Mouse (Mus musculus): ENCODE data around the gene Akna.

Akna gene

DNA sequence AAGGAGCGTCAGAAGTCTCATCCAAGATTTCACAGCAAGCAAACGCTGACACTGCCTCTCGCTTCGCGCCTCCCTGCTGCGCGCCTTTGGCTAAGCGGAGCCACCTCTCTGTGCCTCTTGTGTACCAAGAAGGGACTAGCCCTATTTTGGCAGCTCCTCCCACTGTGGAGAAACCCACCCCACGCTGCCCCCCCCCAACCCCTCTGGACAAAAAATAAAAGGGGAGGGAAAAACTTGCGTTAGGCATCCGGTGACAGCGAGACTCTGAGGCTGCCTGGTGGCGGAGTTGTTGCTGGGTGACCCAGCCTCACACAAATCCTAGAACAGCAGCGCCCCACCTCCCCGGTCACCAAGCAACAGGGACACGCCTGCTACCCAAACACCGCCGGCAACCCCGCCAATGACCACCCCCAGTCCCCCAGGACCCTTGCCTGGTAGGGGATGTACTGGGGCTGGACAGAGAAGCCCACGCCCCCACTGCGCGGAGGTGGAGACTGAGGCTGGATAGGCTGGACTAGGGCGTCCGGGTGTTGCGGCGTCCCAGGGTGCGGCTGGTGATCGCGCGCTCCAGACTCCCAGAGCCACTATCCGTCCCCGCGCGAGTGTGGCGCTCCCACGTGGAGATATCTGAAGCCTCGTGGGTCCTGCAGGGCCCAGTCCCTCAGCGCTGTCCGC lies 6.9 kb upstream of the Akna start:
- DNase-seq (ENCODE audit: low spot score in 2 of 2): peak in 1 of 2 experiments; percentile 30

DNA sequence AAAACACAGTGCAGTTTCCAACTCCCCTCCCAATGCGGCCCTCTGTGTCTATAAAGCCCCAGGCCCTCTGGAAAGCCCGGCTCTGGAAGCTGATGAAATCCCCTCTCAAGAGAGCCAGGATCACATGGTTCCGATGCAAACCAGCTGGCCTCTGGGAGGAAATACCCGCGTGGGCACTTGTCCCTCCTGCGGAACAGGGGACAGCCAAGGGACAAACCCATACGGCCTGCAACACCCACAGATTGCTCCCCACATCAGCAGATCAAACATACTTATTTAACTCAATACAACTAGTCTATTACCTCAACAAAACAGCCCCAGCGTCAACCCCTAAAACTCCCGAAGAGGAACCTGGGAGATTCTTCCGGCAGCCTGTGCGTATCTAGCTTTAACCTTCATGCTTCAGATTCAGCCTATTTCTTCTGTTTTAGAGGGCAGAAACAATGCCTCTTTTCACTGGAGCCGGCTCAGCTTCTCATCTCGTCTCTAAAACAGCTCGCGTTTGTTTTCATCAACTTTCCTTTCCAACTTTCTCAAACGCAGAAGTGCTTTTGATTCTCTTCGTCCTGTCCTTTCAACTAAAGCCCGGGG lies 6.3 kb upstream of the Akna start:
- DNase-seq (ENCODE audit: low spot score in 2 of 2): no peak

DNA sequence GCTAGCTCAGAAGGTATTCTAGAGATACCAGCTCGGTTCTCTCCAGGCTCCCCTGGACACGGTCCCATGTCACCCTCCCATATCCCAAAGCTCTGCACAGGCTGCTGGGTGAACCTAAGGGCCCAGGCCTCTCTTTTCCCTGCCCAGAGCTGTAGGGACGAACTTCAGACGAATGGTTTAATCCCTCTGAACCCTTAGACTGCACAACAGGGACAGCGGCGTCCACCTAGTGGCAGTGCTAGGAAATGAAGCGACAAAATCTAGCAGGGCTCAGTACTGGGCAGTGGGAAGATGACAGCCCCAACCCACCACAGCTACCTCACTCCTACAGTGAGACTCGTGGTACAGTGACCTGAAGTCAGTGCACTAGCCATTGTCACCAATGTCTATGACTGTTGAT lies 5.5 kb upstream of the Akna start:
- DNase-seq (ENCODE audit: low spot score in 2 of 2): peak in 1 of 2 experiments; percentile 34

DNA sequence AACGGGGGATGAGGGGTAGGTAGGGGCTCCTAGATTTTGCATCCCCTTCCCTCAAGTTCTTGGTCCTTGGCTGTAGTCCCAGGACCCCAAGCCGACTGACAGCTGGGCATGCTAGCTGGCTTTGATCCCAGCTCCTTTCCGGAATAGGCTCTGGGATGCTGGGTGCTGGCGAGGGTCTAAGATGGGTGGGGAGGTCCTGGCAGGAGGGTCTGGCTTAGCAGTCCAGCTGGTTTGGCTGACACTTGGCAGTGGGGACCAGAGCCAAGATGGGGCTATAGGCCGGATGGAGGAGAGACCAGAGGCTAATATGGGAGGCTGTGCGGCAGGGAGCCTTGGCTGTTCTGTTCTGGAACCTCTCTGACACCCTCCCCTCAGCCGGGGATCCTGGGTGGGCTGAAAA lies 5.1 kb upstream of the Akna start:
- no peak for DNase-seq (ENCODE audit: low spot score in 2 of 2)

DNA sequence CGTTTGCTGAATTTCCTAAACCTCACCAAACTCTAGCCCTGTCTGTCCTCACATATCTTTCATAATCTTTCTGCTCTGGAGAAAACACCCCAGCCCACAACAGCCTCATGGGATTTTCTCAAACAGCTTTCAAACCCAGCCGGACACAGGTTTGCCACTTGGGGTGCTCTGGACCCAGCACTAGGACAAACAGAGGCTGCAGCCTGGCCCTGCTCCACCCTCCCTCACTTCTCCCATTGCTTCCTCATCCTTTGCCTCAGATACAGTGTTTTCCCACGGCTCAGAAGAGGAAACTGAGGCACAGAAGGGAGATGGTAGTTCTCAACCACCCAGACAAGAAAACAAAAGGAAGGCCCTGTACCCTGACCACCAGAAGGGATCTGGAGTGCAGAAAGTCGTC lies 2.5 kb upstream of the Akna start:
- no peak for DNase-seq (ENCODE audit: low spot score in 2 of 2)

DNA sequence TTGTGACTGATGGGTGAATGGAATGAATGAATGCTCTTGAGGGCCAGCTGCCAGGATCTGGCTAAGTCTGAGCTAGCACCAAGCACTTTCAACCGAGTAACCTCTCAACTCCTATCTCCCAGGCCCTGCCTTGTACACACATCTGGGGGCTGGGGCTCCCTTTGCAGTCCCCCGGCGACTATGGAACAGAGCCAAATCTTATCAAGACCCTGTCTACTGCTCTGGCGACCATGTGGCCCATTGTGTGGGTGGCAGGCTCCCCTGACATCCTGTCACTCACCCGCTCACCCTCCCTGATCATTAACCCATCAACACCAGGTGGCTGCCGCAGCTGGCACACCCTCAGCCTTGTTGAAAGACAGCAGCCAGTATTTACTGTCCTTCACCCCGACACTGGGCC lies 1.9 kb upstream of the Akna start:
- no peak for DNase-seq (ENCODE audit: low spot score in 2 of 2)

DNA sequence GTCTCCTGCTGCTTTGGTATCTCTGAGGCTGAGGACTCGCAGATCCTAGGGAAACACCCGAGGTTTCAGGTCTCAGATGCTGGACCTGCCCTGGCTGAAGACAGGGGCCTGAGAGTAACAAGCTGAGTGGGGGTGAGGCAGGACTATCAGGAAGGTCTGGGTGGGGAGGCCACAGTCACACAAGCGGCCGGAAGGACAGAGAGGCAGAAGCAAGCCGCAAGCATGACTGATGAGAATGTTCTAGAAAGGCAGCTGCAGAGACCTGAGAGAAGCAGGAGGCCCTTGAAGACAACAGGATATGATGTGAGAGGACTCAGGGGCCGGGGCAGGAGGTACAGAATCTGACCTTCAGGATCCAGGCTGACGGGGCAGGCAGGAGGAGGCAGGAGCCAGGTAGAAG lies 1.1 kb upstream of the Akna start:
- no peak for DNase-seq (ENCODE audit: low spot score in 2 of 2)

DNA sequence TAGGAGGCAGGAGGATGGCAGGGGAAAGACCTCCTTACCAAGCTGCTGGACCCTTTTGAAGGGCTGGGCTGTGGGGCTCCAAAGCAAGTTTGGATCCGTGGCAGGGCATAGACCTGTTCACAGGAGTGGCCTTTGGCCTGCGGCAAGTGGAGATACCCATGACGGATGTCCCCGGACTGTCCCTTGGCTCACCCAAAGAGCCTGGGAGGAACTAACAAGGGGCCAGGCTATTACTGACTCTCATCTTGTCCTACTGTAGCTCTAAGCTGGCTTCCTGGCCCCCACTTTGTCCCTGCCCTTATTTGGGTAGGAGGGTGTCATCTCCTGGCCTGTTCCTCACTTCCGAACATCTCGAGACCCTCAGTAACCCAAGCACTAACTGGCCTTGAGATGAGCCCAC lies 596 bp downstream of the Akna start:
- no peak for DNase-seq (ENCODE audit: low spot score in 2 of 2)

DNA sequence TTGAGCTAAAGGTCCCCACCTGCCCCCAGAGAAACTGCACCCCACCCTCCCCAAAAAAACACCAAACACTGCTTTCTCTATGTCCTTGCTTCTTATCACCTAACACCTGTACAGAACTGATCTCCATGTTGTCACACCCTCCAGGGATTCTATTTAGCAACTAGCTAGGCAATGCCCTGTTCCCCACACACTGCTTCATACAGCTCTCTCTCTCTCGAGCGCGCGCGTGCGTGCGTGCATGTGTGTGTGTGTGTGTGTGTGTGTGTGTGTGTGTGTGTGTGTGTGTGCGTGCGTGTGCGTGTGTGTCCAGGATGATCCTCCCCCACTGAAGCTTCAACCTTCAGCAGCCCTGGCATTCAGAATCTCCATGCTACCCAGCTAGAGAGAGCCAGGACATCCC lies 1.1 kb downstream of the Akna start:
- no peak for DNase-seq (ENCODE audit: low spot score in 2 of 2)

DNA sequence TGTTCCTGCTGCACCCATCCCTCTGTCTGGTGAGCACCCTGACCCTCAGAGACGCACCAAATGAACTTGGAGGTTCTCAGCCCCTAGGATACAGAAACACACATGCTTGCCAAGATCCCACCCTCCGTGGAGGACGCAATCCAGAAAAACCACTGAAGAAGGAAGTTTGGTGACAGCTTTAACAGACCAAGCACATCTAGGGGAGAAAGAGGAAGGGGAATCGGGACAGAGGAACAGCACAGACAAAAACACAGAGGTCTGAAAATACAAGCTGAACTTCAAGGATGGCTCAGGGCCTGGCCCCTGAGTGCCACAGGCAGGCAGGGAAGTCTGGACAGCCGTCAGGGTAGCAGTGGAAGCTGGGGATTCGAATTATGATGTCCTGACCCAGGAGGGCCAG lies 1.5 kb downstream of the Akna start:
- DNase-seq (ENCODE audit: low spot score in 2 of 2): no peak

DNA sequence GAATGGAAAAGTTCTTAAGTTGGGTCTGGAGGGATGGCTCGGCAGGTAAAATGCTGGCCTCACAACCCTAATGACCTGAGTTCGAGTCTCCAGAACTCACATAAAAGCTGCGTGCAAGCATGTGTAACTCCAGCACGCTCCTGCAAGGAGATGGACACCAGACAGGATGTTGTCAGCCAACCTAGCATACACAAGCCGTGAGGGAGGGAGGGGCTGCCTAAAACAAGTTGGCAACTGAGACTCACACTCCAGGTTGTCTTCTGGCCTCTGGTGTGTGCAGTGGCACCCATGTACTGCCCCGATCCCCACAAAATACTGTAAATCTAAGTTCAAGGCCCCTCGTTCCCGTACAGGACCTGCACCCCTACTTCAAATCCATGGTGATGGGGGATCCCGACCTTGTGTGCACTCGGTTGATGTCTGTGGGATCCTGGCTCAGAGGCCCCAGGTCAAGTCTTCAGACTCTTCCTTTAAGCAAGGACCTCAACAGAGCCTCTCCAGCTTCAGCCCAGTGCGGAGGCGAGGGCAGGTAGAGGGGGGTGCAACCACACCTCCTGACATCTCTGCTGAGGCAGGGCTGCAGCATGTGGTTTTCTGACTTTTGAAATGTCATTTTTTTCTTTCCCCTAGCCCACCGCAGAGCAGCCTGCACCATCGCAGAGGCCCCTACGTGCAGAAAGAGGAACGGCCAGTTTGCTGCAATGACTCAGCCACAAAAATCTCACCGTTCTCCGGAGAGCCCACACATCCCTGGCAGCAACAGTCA lies 2.4 kb downstream of the Akna start:
- no peak for DNase-seq (ENCODE audit: low spot score in 2 of 2)

DNA sequence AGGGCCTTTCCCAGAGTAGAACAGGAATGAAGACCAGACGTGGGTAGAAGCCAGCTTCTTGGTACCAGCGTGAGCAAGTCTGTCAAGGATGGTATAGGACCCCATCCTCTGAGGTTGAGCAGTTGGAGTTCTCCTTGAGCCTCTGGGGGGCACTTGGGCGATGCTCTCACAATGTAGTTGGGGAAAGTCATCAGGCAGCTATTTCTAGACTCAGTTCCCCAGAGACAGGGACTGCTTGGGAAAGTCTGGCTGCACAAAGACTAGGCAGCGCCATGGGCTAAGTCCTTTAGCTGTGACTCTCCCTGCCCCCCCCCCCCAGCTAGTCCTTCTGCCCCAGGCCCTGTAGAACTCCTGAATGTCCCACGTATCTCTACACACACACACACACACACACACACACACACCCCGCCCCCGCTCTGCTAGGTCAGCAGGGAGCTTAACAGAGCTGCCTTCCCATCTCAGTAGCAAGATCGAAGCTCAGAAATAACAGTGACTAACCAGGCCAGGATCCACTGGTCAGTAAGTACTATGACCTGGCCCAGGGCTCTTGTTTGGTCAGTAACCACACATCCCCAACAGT lies 3.4 kb downstream of the Akna start:
- no peak for DNase-seq (ENCODE audit: low spot score in 2 of 2)

DNA sequence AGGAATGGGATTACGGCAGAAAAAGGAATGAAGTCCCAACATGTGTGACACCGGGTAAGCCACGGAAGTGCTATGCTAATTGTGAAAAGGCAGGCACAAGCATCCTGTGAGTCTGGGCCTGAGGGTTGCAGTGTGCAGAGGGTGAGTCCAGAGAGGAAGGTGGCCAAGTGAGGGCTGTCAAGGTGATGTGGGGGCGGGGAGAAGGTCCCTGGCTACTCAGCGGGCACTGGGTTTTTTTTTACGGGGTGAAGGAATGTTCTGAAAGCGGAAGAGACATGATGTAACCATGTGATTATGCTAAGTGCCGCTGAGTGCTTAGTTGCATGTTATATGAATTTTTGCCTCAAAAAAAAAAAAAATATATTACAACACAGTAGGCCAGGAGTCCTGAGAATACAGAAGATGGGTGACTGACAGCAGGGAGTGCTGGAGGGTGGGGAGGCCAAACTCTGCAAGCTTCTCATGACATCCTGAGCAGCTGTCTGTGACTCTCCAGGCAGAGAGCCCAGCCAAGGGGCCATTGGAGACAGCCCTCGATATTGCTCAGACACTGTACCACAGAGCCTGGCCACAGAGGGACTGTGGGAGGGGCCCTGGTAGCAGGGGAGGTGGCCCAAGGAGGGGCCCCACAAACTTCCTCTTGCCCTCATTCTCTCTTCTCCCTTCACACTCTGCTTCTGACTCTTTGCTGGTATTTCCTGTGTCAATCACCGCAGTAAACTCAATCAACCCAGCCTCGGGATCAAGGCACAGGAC lies 4.1 kb downstream of the Akna start:
- no peak for DNase-seq (ENCODE audit: low spot score in 2 of 2)

DNA sequence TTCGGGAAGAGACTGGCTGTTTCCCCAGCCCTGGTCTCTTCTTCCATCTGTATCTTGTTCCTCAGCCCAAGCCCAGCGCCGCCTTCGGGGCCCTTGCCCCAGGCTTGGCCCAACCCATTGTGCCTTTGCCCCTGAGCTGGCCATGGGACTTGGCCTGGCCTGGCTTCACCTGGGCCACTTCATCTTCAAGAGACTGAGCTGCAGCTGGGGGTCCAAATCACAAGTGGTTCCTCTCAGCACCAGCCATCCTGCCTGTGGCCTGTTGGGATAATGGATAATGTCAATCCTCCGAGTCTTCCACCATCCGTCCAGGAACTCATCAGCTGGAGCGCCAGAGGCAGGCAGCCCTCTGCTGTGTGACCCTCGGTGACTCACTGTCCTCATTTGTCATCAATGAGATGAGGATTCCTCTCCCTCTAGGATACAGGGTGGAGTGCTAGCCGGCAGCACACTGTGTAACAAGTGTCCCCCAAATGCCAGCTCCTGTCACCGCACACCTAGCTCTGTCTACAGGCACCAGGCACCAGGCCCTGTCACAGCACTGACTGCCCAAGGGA lies 5.1 kb downstream of the Akna start:
- no peak for DNase-seq (ENCODE audit: low spot score in 2 of 2)

DNA sequence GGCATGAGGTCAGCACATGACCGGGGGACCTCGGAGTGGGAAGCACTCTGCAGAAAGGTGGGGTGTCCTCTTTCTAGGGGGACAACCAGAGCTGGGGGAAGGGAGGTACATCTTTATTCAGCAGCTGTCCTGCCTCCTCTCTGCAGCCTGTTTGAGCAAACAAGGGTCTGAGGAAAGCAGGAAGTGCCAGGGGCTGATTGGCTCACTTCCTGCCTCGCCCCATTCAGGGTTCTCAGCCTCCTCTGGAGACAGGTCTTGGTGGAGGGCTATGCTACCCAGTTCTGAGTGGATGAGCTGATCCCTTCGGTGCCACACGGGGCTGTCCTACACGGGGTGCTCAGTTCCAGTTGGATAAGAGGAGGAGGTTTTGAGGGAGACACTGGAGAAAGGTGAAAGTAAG lies 11.8 kb downstream of the Akna start:
- DNase-seq (ENCODE audit: low spot score in 2 of 2): no peak

DNA sequence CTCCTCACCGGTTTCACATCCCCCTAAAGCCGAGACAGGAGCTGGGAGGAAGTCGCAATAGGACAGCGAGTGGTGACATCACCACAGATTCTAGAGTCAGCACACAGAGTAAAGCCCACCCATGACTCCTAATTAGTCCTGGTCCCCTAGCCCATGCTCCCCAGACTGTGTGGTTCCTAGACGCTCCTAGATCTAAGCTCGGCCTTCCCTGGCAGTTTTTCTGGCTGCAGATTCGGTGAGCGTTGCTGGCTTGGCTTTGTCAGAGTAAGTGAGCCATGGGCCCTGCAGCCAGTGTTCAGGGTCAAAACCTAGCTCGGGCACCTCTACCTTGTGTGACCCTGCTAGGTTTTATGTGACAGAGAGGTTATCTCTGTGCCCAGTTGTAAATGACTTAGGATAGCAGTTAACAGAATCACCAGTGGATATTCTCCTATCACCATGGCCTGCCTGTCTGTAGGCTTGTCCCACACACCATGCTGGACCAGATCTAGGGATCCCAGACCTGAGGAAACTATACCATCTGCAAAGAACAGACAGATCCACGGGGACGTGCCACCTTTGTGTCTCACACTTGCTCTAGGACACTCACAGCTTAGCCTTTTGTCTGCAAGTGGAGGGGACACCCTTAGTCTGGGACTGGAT lies 13.1 kb downstream of the Akna start:
- DNase-seq (ENCODE audit: low spot score in 2 of 2): no peak

DNA sequence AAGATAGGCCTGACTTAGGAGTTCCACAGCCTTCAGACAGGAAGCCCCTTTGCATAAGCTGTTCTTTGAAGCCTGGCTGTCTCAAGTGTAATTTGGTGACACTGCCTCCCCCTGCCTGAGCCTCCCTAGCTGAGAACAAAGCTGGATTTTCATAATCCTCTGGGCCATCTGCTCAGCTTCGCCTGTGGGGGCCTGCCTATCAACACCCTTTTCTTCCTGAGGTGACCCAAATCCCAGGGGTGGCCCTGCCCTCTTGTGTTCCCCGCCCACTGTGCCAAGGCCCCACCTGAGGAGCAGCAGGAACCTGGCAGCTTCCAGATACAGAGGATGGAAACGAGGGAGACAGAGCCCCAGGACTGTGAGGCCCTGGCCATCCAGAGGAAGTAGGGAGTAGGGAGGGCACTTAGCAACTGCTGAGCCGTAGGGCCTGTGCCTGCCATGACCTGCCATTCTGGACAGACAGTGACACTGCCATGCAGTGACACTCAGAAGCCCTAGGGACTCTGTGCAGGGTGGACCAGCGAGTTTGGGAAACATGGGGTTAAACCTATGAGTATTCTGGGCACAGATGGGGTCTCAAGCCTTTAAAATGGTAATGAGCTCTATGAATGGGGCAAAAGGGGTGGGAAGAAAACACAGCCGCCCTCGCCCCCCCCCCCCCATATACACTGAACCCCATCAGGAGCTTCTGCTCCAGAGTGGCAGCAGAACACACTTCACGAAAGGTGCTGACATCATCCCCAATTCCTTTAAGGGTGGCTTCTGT lies 13.8 kb downstream of the Akna start:
- DNase-seq (ENCODE audit: low spot score in 2 of 2): no peak

DNA sequence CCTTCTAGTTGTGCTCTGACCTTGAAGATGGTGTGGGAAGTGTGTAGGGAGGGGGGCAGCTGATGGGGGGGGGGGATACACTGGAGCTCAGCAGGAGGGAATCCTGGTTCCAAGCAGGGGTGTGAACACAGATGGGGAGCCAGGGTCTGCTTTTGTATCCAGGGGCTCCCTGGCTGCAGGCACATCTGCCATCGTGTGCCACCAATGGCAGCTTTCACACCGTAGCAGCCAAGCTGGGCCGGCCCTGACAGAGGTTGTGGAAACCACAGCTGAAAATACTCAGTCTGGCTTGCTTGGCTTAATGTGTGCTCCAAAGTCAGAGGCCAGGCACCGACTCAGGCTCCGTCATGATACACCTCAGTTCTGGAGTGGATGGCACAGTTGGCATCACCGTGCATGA lies 15.1 kb downstream of the Akna start:
- DNase-seq (ENCODE audit: low spot score in 2 of 2): no peak

DNA sequence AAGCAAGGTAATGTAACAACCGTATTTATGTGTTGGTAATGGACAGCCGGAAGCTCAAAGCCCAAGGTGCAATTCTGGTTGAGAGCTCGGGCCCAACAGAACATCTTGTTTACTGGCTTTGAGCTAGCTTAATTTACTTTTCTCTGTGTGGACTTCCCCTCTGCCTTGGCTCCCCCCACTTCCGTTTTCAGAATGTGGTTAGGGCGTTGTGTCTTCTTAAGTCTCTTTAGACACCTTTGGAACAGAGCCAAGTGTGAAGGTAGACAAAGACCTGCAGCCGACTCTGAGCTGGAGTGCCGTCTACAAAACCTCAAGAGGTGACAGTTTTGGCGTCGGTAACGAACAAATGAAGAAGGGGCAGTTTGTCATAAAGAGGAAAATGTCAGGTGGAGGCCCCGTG lies 17.4 kb downstream of the Akna start:
- no peak for DNase-seq (ENCODE audit: low spot score in 2 of 2)

DNA sequence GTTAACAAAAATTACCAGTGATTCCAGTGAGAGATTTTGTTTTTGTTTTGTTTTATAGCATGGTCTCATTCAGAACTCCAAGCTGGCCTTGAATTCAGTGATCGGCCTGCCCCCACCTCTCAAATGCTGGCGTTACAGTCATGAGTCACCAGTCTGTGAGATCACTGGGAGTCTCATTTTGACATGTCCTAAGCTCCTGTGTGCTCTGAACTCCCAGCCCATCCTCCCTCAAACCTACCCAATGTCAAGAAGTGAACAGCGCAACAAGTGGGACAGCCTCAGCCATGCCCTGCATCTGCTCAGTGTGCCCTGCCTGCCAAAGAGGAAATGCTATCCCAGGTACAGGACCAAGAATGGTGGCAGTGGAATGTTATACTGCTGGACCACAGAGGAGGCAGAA lies 17.9 kb downstream of the Akna start:
- no peak for DNase-seq (ENCODE audit: low spot score in 2 of 2)

DNA sequence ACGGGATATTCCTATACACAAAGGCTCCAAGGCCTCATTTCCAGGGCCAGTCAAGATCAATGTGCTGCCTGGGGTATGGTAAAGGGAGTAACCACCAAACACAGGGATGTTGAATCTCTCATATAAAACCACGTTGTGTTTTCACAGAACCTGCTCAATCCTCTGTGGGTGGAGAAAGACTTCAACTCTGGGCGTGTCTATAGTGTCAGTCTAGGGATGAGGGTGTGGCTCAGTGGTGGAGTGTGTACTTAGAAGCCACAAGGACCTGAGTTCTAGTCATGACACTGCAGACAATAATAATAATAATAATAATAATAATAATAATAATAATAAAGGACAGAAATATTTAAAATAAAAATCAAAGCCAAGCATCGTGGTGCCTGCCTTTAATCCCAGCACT lies 18.9 kb downstream of the Akna start:
- DNase-seq (ENCODE audit: low spot score in 2 of 2): no peak

All from right cerebral cortex, postnatal 36 days (tissue).